In genomic region chr3:30510105-30510504, GRCm38 (mm10) we compare ENCODE assay signal across 8 mouse cellular contexts. TPM values are rescaled to one million over a fixed set of nuclear protein-coding genes. Genes with fewer than 3 reads are reported as not detected.
DNase-seq lines count a peak whose midpoint lies in the region; ATAC-seq lines count a peak whose summit lies in the region.

No protein-coding gene starts in this region.

- H3K4me3 ChIP-seq in embryonic facial prominence, embryonic 11.5 days (ENCODE audit: low read depth, low read length) = peak overlapping the region; percentile 67
- peak overlapping the region; percentile 55; the same call in 1 of the 2 replicates for H3K4me3 ChIP-seq in intestine, embryonic 15.5 days (replicated peaks)
- peak overlapping the region; percentile 76 for H3K4me3 ChIP-seq in midbrain, embryonic 10.5 days

- ATAC-seq in embryonic facial prominence, embryonic 11.5 days (replicated peaks; ENCODE audit: insufficient number of reproducible peaks, low FRiP score, low TSS enrichment, low read depth) = no peak
- no peak for ATAC-seq in intestine, embryonic 15.5 days
- no peak for ATAC-seq in frontal cortex, adult (ENCODE audit: low TSS enrichment)

- H3K27ac ChIP-seq in embryonic facial prominence, embryonic 11.5 days (replicated peaks; ENCODE audit: low read depth, low read length) = no peak overlapping the region
- H3K27ac ChIP-seq in intestine, embryonic 15.5 days = no peak overlapping the region
- H3K27ac ChIP-seq in midbrain, embryonic 10.5 days (replicated peaks) = peak overlapping the region; percentile 97

- H3K9ac ChIP-seq in embryonic facial prominence, embryonic 11.5 days (replicated peaks; ENCODE audit: low read length) = peak overlapping the region; percentile 41
- H3K9ac ChIP-seq in intestine, embryonic 15.5 days = no peak overlapping the region

- no peaks in the 10 kb centered on the region for H3K36me3 ChIP-seq in embryonic facial prominence, embryonic 11.5 days (replicated peaks; ENCODE audit: control insufficient read depth, insufficient read depth, low read depth, low read length)
- H3K36me3 ChIP-seq in intestine, embryonic 15.5 days = no peaks in the 10 kb centered on the region
- H3K36me3 ChIP-seq in midbrain, embryonic 10.5 days = no peaks in the 10 kb centered on the region

- H3K4me2 ChIP-seq in embryonic facial prominence, embryonic 11.5 days (ENCODE audit: low read depth, low read length) = peak overlapping the region; percentile 82
- H3K4me2 ChIP-seq in intestine, embryonic 15.5 days (replicated peaks) = peak overlapping the region; percentile 80

- 0 out of 2 replicates have a peak, but pooled peaks cover 2% of the 10 kb centered on the region for H3K4me1 ChIP-seq in embryonic facial prominence, embryonic 11.5 days (ENCODE audit: control insufficient read depth, insufficient read depth, low read length)
- peaks cover 33% of the 10 kb centered on the region for H3K4me1 ChIP-seq in intestine, embryonic 15.5 days (replicated peaks)
- H3K4me1 ChIP-seq in midbrain, embryonic 10.5 days = peaks cover 88% of the 10 kb centered on the region

- peak; percentile 52 for DNase-seq in ZHBTc4 (ENCODE audit: low read depth, low spot score)
- DNase-seq in embryonic facial prominence, embryonic 11.5 days (ENCODE audit: low spot score) = peak; percentile 38
- DNase-seq in midbrain, embryonic 10.5 days (ENCODE audit: low spot score) = peak; percentile 55
- no peak for DNase-seq in right cerebral cortex, postnatal 36 days (ENCODE audit: low spot score in 2 of 2)
- no peak for DNase-seq in urinary bladder, postnatal 25 days (ENCODE audit: low spot score)
- no peak for DNase-seq in left cerebral cortex, postnatal 4 days

- intact Hi-C loops in left cerebral cortex, postnatal 4 days (cut with DNase I) = no loop called here

- WGBS in embryonic facial prominence, embryonic 11.5 days = under 1% methylated on average over 16 of the region's 16 CpGs
- 2% methylated on average over 16 of the region's 16 CpGs for WGBS in intestine, embryonic 15.5 days
- WGBS in midbrain, embryonic 10.5 days = under 1% methylated on average over 16 of the region's 16 CpGs

- H3K27me3 ChIP-seq in embryonic facial prominence, embryonic 11.5 days (ENCODE audit: control insufficient read depth, insufficient read depth, low read length) = peaks cover 7% of the 10 kb centered on the region
- H3K27me3 ChIP-seq in intestine, embryonic 15.5 days (replicated peaks) = peaks cover 74% of the 10 kb centered on the region
- H3K27me3 ChIP-seq in midbrain, embryonic 10.5 days (ENCODE audit: low read depth, poor library complexity, severe bottlenecking) = peaks cover 66% of the 10 kb centered on the region

- no peaks in the 10 kb centered on the region for H3K9me3 ChIP-seq in embryonic facial prominence, embryonic 11.5 days (replicated peaks; ENCODE audit: control insufficient read depth, low read length)
- H3K9me3 ChIP-seq in intestine, embryonic 15.5 days = no peaks in the 10 kb centered on the region
- no peaks in the 10 kb centered on the region for H3K9me3 ChIP-seq in midbrain, embryonic 10.5 days (replicated peaks)

RNA-seq across cellular contexts. Expression of gene Mecom, which starts 37.7 kb away (rescaled TPM):
- polyA plus RNA-seq in embryonic facial prominence, embryonic 11.5 days (2014; fragmentation: Nextera tagmentation; extraction: Ambion mirVana) = 46.3 and 48.4 TPM in 2 replicates
- 11.6 and 13.1 TPM in 2 replicates for polyA plus RNA-seq in intestine, embryonic 15.5 days (2015; fragmentation: Nextera tagmentation; extraction: Ambion mirVana)
- polyA plus RNA-seq in midbrain, embryonic 10.5 days (2016; fragmentation: Nextera tagmentation; extraction: Ambion mirVana) = 22.6 and 34.8 TPM in 2 replicates
- 1 to 10 TPM; 5.3 to 6.0 TPM for total RNA-seq in left cerebral cortex, postnatal 4 days (2021)

Comparison
In these comparisons a context has a peak if more than half of its experiments do, and no peak if none do; other contexts are left out.
1. DNase-seq: peak in ZHBTc4 (single experiment), embryonic facial prominence, embryonic 11.5 days (single experiment) and midbrain, embryonic 10.5 days (single experiment); none in right cerebral cortex, postnatal 36 days (0 of 2), urinary bladder, postnatal 25 days (single experiment) and left cerebral cortex, postnatal 4 days (single experiment).
2. Peak in every context shown above with its lines, with median percentiles within 50 percentile points of each other: H3K4me3 ChIP-seq.